Mouse (Mus musculus) lung, postnatal 10 days (tissue): ENCODE data around the gene C1ql1.
"Not testable (repeated sequence)": the region's sequence is repeated elsewhere in the genome, so short reads cannot be mapped to it uniquely, and the experiment has no call there.

ENCODE experiments used
- DNase-seq: peaks from one replicate; pipeline ENCODE4 v3.0.0; 2021

Gene C1ql1

DNA sequence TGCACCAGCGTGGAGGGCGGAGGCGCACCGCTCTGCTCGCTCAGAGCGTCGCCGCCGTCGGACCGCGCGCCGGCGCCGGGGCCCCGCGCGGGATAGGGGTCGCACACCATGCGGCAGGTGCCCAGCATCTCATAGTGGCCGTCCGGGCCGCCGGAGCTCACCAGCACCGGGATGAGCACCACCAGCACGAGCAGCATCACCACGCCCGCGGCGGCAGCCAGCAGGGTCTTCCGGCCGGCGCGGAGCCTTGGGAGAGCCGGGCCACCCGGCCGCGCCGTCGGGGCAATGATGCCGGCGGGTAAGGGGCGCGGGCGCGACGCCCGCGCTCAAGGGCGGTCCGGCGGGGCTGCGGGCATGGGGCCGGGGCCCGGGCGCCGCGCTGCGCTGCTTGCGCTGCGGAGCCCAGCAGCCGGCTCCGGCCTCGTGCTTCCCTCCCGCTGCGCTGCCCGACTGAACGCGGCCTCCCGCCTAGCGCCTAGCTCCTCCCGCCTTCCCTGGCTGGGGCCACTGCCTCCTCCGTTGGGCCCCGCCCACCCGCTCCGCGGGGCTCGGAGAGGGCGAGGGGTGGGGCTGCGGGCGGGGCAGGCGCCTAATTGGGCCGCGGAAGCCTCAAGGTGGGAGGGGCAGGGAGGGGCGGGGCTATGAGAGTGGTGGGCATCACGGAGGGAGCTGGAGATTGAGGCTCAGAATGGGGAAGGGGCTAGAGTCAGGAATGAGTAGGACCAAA is at the start of gene C1ql1:
C1ql1 (minus strand) TSS at position 424 of the 727 bp plus-strand sequence.
- DNase-seq = peak; percentile 91

- no peak for DNase-seq
Observed at GRCm38 (mm10) chr11:102994952-102995351, 48.5 kb upstream of the C1ql1 start.

- no peak for DNase-seq
Observed at GRCm38 (mm10) chr11:102993420-102994029, 47.0 kb upstream of the C1ql1 start.

DNA sequence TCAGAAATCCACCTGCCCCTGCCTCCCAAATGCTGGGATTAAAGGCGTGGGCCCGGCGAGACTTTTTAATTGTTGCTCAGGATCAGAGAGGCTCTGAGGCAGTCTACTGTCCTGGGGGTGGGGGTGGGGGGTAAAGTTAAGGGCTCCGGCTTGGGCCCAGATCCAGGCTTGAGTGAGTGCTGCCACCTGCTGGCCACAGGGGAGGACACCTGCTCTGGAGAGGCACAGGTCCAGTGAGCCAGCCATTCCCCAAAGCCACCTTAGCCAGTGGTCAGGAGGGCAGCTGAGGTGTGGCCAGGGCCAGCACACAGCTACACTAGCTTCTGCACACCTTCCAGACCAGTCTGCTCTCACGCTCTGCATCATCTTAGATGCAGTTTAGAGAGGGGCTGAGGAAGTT is 46.5 kb upstream of the C1ql1 start:
- peak; percentile 83 for DNase-seq

- DNase-seq = peak; percentile 40
Observed at GRCm38 (mm10) chr11:102991681-102992080, 45.2 kb upstream of the C1ql1 start.

DNA sequence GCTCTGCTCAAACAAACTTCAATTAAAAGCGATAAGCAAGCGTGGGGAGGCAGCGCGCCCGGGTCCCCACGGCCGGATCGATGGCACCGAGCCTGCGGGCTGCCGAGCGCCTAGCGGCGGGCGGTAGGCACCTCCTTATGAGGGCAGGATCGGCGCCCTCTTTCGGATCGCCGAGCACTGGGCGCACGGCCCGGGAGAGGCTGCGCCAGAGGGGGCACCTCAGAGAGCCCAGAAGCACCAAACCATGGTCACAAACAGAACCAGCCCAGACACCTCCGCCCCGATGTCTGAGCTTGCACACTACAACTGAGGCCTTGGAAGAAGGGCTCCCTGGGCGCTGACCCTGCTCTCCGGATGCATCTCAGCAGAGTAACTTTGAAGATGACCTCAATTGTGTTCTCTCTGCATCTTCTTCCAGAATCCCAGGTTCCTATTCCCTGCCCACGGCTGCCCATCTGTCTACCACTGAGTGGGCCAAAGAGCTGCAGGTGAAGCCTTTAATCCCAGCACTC is 43.7 kb upstream of the C1ql1 start:
- peak; percentile 45 for DNase-seq

- no peak for DNase-seq
Observed at GRCm38 (mm10) chr11:102989641-102990151, 43.2 kb upstream of the C1ql1 start.

DNA sequence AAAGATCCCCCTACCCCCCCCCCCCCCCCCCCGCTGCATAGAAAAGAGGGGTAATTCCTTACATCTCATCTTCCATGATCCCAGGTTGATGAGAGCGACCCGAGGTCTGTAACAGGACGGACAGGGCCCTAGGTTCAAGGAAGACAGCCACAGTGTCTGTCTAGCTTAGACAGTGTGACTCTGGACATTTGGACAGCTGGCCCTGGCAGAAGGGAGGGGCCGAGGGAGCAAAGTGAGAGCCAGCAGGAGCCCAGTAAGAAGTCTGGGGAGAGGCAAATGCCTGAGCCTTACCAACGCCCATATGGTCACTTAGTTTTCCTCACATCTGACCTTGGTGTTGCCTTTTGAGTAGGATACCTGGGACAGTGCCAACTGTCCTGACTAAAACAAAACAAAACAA is 38.7 kb upstream of the C1ql1 start:
- peak; percentile 27 for DNase-seq

GRCm38 (mm10) chr11:102984615-102985014 is 38.1 kb upstream of the C1ql1 start:
- DNase-seq = no peak

DNA sequence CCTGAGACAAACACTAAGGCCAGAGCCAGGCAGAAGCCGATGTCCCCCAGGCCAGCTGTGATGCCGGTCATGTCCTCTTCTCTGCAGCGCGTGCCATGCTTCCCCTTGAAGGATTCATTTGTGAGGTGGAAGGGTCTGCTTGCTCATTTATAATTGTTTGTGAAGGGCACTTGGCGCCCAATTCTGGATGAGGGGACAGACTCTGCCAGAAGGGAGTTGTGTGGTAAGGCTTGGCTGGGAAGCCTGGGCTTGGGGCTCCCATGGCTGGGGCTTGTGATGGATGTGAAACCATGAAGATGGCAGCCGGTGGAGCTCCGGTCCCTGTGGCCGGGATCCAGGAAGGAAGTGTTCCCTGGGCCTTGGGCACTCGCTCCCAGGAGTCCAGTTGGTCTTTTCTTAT is 37.6 kb upstream of the C1ql1 start:
- no peak for DNase-seq

- no peak for DNase-seq
Observed at GRCm38 (mm10) chr11:102981151-102981890, 34.8 kb upstream of the C1ql1 start.

GRCm38 (mm10) chr11:102978052-102978666 is 31.7 kb upstream of the C1ql1 start:
- DNase-seq = peak; percentile 53

DNA sequence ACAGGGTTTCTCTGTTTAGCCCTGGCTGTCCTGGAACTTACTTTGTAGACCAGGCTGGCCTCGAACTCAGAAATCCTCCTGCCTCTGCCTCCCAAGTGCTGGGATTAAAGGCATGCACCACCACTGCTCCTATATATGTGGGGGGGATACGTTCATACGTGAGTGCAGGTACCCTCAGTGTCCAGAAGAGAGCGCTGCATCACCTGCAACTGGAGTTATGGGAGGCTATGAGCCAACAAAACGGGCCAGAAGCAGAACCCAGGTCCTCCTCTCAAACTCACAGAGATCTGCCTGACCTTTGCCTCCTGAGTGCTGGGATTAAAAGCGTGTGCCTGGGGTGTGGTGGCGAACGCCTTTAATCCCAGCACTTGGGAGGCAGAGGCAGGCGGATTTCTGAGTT is 29.5 kb upstream of the C1ql1 start:
- not testable (repeated sequence) for DNase-seq

GRCm38 (mm10) chr11:102972326-102972725 is 25.8 kb upstream of the C1ql1 start:
- no peak for DNase-seq

DNA sequence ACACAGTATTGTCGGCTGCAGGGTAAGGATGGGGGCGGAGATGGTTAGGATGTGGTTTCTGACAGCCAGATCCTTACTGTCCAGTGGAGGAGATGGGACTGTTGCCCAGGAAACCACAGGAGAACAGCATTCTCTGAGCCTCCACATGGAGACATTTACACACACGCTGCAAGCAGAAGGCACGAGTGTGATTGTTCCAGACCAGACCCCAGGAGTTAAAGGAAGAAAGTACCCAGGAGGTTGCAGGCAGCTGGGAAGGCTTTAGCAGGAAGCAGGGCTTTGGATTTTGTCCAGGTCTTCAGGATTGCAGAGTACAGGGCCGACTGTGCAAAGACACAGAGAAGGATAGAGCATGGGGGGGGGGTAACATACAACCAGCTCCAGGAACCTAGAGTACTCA is 25.1 kb upstream of the C1ql1 start:
- no peak for DNase-seq

DNA sequence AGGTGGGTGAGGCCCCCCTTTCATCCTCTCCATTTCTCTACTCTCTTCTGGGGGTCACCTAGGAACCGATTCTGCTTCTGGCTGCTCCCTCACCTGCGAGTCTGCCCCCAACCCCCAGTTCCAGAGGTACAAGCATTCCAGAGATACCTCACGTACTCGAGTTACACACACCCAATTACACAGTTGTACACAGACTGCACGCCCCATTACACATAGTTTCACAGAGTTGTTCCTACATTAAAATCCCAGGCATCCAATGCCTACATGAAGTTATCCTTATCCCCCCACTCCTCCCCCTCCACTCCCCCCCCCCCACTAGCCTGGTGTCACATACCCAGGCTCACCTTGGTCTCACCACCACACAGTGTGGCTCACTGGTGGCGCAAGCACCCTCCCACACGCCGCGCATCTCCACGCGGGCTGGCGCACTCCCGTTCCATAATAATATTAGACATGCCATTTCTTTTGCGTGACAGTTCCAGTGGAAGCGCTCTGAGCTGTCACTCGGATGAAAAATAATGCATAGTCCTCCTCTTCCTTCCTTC is 18.1 kb upstream of the C1ql1 start:
- DNase-seq = no peak

DNA sequence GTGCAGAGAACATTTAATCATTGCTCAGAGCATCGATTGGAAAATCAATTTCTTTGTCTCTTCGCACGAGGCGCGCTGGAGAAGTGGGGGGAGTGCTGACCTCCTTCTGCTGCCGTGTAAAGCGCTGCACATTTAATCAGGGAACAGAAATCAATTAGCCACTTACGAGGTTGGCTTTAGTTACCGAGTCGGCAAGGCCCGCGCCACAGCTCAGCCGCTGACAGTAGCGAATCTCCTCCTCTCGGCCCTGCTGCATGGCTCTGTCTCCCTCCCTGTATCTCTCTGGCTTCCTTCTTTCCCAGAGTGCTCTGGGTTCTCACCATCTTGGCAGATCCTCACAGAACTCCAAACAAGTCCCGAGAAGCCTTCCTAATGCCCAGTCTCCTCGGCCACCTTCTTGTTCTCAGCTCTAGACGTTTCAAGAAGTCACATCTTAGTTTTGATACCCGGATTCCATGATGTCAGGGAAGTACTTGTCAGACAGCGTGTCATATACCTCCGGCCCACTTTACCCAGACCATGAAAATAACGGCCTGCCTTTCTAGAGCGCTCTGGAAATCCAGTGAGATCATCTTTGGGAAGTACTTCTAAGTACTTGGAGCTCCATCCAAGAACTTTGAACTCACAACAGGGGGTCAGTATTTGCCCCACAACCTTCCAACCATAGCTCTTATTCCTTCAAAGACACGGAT is 17.5 kb upstream of the C1ql1 start:
- no peak for DNase-seq

- no peak for DNase-seq
Observed at GRCm38 (mm10) chr11:102963246-102963854, 16.9 kb upstream of the C1ql1 start.

- DNase-seq = no peak
Observed at GRCm38 (mm10) chr11:102962861-102963245, 16.4 kb upstream of the C1ql1 start.

- DNase-seq = no peak
Observed at GRCm38 (mm10) chr11:102961082-102961481, 14.6 kb upstream of the C1ql1 start.

DNA sequence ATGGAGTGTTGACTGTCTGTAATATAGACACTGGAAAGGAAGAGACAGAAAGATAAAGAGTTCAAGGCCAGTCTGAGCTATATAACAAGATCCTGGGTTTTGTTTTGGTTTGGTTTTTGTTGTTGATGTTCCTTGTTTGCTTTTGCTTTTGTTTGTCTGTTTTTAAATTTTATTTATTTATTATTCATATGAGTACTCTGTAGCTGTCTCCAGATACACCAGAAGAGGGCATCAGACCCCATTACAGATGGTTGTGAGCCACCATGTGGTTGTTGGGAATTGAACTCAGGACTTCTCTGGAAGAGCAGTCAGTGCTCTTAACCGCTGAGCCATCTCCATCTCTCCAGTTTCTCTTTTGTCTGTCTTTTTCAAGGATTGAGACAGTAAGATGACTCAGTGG is 12.4 kb upstream of the C1ql1 start:
- no peak for DNase-seq

GRCm38 (mm10) chr11:102958431-102958830 is 11.9 kb upstream of the C1ql1 start:
- no peak for DNase-seq
